Mouse (Mus musculus) olfactory bulb, adult 2 months (tissue): ENCODE data around the gene Bhlha15.

Experiments
- CTCF ChIP-seq: fragments of 200-500 bp; IDR thresholded peaks from 2 replicates; pipeline ENCODE4 v1.5.1; 2012; ENCODE audit warnings: low read depth, mild to moderate bottlenecking, low read length, moderate library complexity; ENCODE audit not compliant: insufficient read depth
- POLR2A ChIP-seq: fragments of 200-500 bp; IDR thresholded peaks from 2 replicates; pipeline ENCODE4 v1.6.1; 2012; ENCODE audit warnings: mild to moderate bottlenecking, low read depth, low read length, moderate library complexity; ENCODE audit not compliant: insufficient read depth

- TF ChIP-seq POLR2A (no peak), CTCF (no peak)
Measured at GRCm38 (mm10) chr5:144195567-144195966, 5.5 kb downstream of the Bhlha15 start.
